Mouse (Mus musculus): ENCODE measurements around the gene Arl9. TPM values are rescaled to one million over a fixed set of nuclear protein-coding genes. Genes with fewer than 3 reads are reported as not detected.
A peak's percentile ranks its signal among the peaks of the same experiment; 100 is the strongest.
"Not testable (repeated sequence)": the region's sequence is repeated elsewhere in the genome, so short reads cannot be mapped to it uniquely, and the experiment has no call there.

The Arl9 gene
- polyA plus RNA-seq, 2 experiments, result 0.38 TPM; not detected in 1

DNA sequence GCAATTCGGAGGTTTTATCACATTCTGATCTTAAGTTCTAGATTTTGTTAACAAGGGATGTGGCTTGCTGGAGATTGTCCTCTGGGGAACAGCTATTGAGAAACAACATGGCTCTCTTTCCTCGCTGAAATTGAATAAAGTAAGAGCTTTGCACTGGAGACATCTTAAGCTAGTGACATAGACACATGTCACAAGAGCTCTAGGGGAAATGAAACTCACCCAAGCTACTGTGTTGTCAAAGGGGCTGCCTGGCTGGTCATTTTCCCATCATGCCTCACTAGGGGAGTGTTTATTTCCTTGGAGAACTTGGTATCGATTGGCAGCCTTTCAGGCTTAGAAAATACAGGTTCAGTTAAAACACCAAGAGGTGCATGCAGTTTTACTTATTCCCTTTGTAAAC is 9.3 kb downstream of the Arl9 start:
- Histone ChIP-seq H3K4me2 (ENCODE audit: low read depth) (no peak overlapping the region), H3K27me3 (ENCODE audit: control insufficient read depth, insufficient read depth, low read length) (no peaks in the 10 kb centered on the region), H3K36me3 (replicated peaks; ENCODE audit: control insufficient read depth, insufficient read depth, low read depth) (no peaks in the 10 kb centered on the region), H3K4me3 (ENCODE audit: insufficient read depth in 1 of 2, low read depth in 2 of 2, low read length in 2 of 2) (no peak overlapping the region), H3K9ac (replicated peaks) (no peak overlapping the region), H3K9me3 (ENCODE audit: control insufficient read depth, low read length) (no peaks in the 10 kb centered on the region), H3K4me1 (replicated peaks; ENCODE audit: control insufficient read depth in 2 of 2, insufficient read depth in 2 of 2, low read length in 1 of 2) (peaks cover 0 to 8% of the 10 kb centered on the region in 2 experiments), H3K27ac (no peak overlapping the region)
- WGBS (ENCODE audit: insufficient replicate concordance), result 56% methylated on average over 3 of the region's 3 CpGs
- ATAC-seq (ENCODE audit: insufficient read depth) (no peak), DNase-seq (ENCODE audit: low read depth in 3 of 3, low spot score in 3 of 3) (no peak)
- TF ChIP-seq EP300 (IDR thresholded peaks at IDR 0.05; ENCODE audit: low read depth), result no peak
- TF ChIP-seq CTCF (IDR thresholded peaks at IDR 0.05; ENCODE audit: low read depth), result no peak

DNA sequence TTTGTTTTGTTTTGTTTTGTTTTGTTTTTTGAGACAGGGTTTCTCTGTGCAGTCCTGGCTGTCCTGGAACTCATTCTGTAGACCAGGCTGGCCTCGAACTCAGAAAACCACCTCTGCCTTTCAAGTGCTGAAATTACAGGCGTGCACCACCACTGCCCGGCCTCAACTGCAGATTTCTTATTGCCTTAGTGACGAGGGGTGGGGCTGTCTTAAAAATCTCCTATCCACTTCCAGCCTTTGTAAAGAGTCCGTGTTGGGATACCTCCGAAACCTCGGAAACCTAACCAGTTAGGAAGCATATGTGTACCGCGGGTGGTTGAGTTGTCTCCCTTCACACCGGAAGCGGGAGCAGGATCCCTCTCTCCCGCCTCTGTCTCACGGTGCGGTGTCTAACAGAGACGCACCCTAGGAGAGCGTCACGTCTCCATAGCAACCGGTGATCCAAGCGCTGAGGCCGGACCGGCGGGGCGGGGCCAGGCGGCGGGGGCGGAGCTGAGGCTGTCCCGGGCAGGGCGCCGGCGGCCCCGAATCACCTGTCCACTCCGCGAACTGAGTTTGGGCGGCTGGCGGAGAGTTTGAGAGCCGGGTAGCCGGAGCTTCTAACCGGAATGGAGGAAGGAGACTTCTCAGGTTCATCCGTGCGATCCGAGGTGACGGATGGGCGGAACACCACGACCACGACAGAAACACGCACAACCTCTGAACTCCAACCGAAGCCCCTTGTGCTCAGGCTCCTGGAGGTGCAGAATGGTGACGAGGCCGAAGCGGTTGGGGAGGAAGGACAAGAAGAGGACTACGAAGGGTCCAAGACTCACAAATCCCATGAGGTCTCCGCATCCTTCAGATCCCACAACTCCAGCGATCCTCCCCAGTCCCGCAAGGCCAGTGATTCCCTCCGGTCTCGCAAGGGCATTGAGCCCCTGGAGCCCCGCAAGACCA is 12.0 kb downstream of the Arl9 start, which contains the start of gene Thegl:
Gene Thegl (plus strand): TSS at position 480 of the 939 bp plus-strand sequence.
- H3K4me2 ChIP-seq (ENCODE audit: low read depth), result peak within 1 kb of the TSS; percentile 76
- no peak within 1 kb of the TSS for H3K27ac ChIP-seq
- ATAC-seq (ENCODE audit: insufficient read depth) (peak; percentile 96), DNase-seq (ENCODE audit: low read depth in 3 of 3, low spot score in 3 of 3) (peak; percentile 82 to 87 (median 85))
- H3K9ac ChIP-seq (replicated peaks), result no peak within 1 kb of the TSS
- H3K36me3 ChIP-seq (replicated peaks; ENCODE audit: control insufficient read depth, insufficient read depth, low read depth), result no peaks in the 10 kb centered on the region
- H3K4me1 ChIP-seq (replicated peaks; ENCODE audit: control insufficient read depth in 2 of 2, insufficient read depth in 2 of 2, low read length in 1 of 2), result peaks cover 0 to 2% of the 10 kb centered on the region in 2 experiments; a peak in 3 of 4 replicates
- no peaks in the 10 kb centered on the region for H3K27me3 ChIP-seq (ENCODE audit: control insufficient read depth, insufficient read depth, low read length)
- peak within 1 kb of the TSS; percentile 35 to 54 for H3K4me3 ChIP-seq (ENCODE audit: insufficient read depth in 1 of 2, low read depth in 2 of 2, low read length in 2 of 2)
- TF ChIP-seq CTCF (IDR thresholded peaks at IDR 0.05; ENCODE audit: low read depth), result no peak
- no peak for TF ChIP-seq EP300 (IDR thresholded peaks at IDR 0.05; ENCODE audit: low read depth)
- H3K9me3 ChIP-seq (ENCODE audit: control insufficient read depth, low read length), result no peaks in the 10 kb centered on the region
- 10% methylated on average over 57 of the region's 57 CpGs for WGBS (ENCODE audit: insufficient replicate concordance)

GRCm38 (mm10) chr5:77028034-77028433 is 24.2 kb downstream of the Arl9 start:
- Histone ChIP-seq H3K4me2 (ENCODE audit: low read depth) (no peak overlapping the region), H3K36me3 (replicated peaks; ENCODE audit: control insufficient read depth, insufficient read depth, low read depth) (no peaks in the 10 kb centered on the region), H3K27ac (no peak overlapping the region), H3K9ac (replicated peaks) (no peak overlapping the region), H3K27me3 (ENCODE audit: control insufficient read depth, insufficient read depth, low read length) (no peaks in the 10 kb centered on the region), H3K4me3 (ENCODE audit: insufficient read depth in 1 of 2, low read depth in 2 of 2, low read length in 2 of 2) (no peak overlapping the region), H3K4me1 (replicated peaks; ENCODE audit: control insufficient read depth in 2 of 2, insufficient read depth in 2 of 2, low read length in 1 of 2) (peaks cover 0 to 9% of the 10 kb centered on the region in 2 experiments; a peak in 2 of 4 replicates), H3K9me3 (ENCODE audit: control insufficient read depth, low read length) (no peaks in the 10 kb centered on the region)
- WGBS (ENCODE audit: insufficient replicate concordance), result 28% methylated on average over 3 of the region's 3 CpGs
- no peak for DNase-seq (ENCODE audit: low read depth in 3 of 3, low spot score in 3 of 3)
- TF ChIP-seq CTCF (IDR thresholded peaks at IDR 0.05; ENCODE audit: low read depth) (no peak), EP300 (IDR thresholded peaks at IDR 0.05; ENCODE audit: low read depth) (peak; percentile 45)
- ATAC-seq (ENCODE audit: insufficient read depth), result peak; percentile 74

- Histone ChIP-seq H3K36me3 (replicated peaks; ENCODE audit: control insufficient read depth, insufficient read depth, low read depth) (no peaks in the 10 kb centered on the region), H3K27me3 (ENCODE audit: control insufficient read depth, insufficient read depth, low read length) (no peaks in the 10 kb centered on the region), H3K4me1 (replicated peaks; ENCODE audit: control insufficient read depth in 2 of 2, insufficient read depth in 2 of 2, low read length in 1 of 2) (peaks cover 0 to 9% of the 10 kb centered on the region in 2 experiments; a peak in 2 of 4 replicates), H3K4me2 (ENCODE audit: low read depth) (no peak overlapping the region), H3K4me3 (ENCODE audit: insufficient read depth in 1 of 2, low read depth in 2 of 2, low read length in 2 of 2) (no peak overlapping the region), H3K9ac (replicated peaks) (no peak overlapping the region), H3K27ac (no peak overlapping the region), H3K9me3 (ENCODE audit: control insufficient read depth, low read length) (no peaks in the 10 kb centered on the region)
- ATAC-seq (ENCODE audit: insufficient read depth) (no peak), DNase-seq (ENCODE audit: low read depth in 3 of 3, low spot score in 3 of 3) (no peak)
- 64% methylated on average over 5 of the region's 5 CpGs for WGBS (ENCODE audit: insufficient replicate concordance)
- TF ChIP-seq CTCF (IDR thresholded peaks at IDR 0.05; ENCODE audit: low read depth), result peak; percentile 66
- TF ChIP-seq EP300 (IDR thresholded peaks at IDR 0.05; ENCODE audit: low read depth), result no peak
These were observed 25.9 kb downstream of the Arl9 start for GRCm38 (mm10) chr5:77029735-77030134.

DNA sequence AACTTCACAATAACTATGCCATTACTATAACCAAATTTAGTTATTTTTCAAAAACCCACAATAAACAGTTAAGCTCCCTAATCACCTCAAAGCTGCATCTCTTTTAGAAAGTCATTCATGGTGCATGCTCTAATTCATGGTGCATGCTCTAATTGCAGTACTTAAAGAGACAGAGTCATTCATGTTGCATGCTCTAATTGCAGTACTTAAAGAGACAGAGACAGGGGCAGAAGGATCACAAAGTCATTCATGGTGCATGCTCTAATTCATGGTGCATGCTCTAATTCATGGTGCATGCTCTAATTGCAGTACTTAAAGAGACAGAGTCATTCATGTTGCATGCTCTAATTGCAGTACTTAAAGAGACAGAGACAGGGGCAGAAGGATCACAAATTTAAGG is 31.2 kb downstream of the Arl9 start:
- not testable (repeated sequence) for H3K9ac ChIP-seq (replicated peaks); DNase-seq (ENCODE audit: low read depth in 3 of 3, low spot score in 3 of 3); H3K4me1 ChIP-seq (replicated peaks; ENCODE audit: control insufficient read depth in 2 of 2, insufficient read depth in 2 of 2, low read length in 1 of 2); ATAC-seq (ENCODE audit: insufficient read depth); H3K36me3 ChIP-seq (replicated peaks; ENCODE audit: control insufficient read depth, insufficient read depth, low read depth); H3K4me3 ChIP-seq (ENCODE audit: insufficient read depth in 1 of 2, low read depth in 2 of 2, low read length in 2 of 2); H3K27ac ChIP-seq; H3K27me3 ChIP-seq (ENCODE audit: control insufficient read depth, insufficient read depth, low read length); H3K4me2 ChIP-seq (ENCODE audit: low read depth); H3K9me3 ChIP-seq (ENCODE audit: control insufficient read depth, low read length)

Data from liver, embryonic 14.5 days (tissue).